Mouse (Mus musculus): ENCODE results near the gene Zfp868. TPM values are rescaled to one million over a fixed set of nuclear protein-coding genes. Genes with fewer than 3 reads are reported as not detected.
"Not testable (repeated sequence)": the region's sequence is repeated elsewhere in the genome, so short reads cannot be mapped to it uniquely, and the experiment has no call there.

Gene Zfp868
- polyA plus RNA-seq, 1 experiment from 2014 or later: 26.2 TPM

- Histone ChIP-seq H3K9me3 (ENCODE audit: control insufficient read depth, low read depth, low read length) (no peaks in the 10 kb centered on the region), H3K4me2 (replicated peaks; ENCODE audit: low read depth, low read length) (peak overlapping the region; percentile 79), H3K4me1 (ENCODE audit: control insufficient read depth, insufficient read depth, low read length) (no peaks in the 10 kb centered on the region), H3K36me3 (ENCODE audit: control insufficient read depth, insufficient read depth, low read length) (no peaks in the 10 kb centered on the region), H3K4me3 (ENCODE audit: low read depth, low read length) (peak overlapping the region; percentile 42), H3K27ac (ENCODE audit: low read length) (no peak overlapping the region), H3K27me3 (ENCODE audit: control insufficient read depth, insufficient read depth, low read length) (no peaks in the 10 kb centered on the region), H3K9ac (replicated peaks; ENCODE audit: low read depth, low read length) (peak overlapping the region; percentile 50)
- ATAC-seq (ENCODE audit: insufficient number of reproducible peaks, insufficient read depth, low FRiP score, low read depth): 0 out of 2 replicates have a peak, but pooled peaks have one; percentile 56
- under 1% methylated on average over 54 of the region's 54 CpGs for WGBS
Observed at GRCm38 (mm10) chr8:69584611-69585202, 40.6 kb downstream of the Zfp868 start.

- Histone ChIP-seq H3K4me2 (replicated peaks; ENCODE audit: low read depth, low read length) (peak overlapping the region; percentile 79), H3K9ac (replicated peaks; ENCODE audit: low read depth, low read length) (peak overlapping the region; percentile 50), H3K4me3 (ENCODE audit: low read depth, low read length) (peak overlapping the region; percentile 42)
- not testable (repeated sequence) for H3K9me3 ChIP-seq (ENCODE audit: control insufficient read depth, low read depth, low read length); H3K4me1 ChIP-seq (ENCODE audit: control insufficient read depth, insufficient read depth, low read length); H3K27ac ChIP-seq (ENCODE audit: low read length); H3K36me3 ChIP-seq (ENCODE audit: control insufficient read depth, insufficient read depth, low read length); H3K27me3 ChIP-seq (ENCODE audit: control insufficient read depth, insufficient read depth, low read length); ATAC-seq (ENCODE audit: insufficient number of reproducible peaks, insufficient read depth, low FRiP score, low read depth)
- WGBS: 16% methylated on average over 7 of the region's 7 CpGs
Observed at GRCm38 (mm10) chr8:69584201-69584600, 41.1 kb downstream of the Zfp868 start.

Other genes with a start within 250 kb of the Zfp868 start
- gene Gm9495, start 172.0 kb downstream of the Zfp868 start, polyA plus RNA-seq (2014; fragmentation: Nextera tagmentation; extraction: Ambion mirVana): not detected in 2 replicates
- gene Gm7697, start 102.6 kb downstream of the Zfp868 start, polyA plus RNA-seq (2014; fragmentation: Nextera tagmentation; extraction: Ambion mirVana): not detected in 2 replicates
- 2.3 and 3.0 TPM in 2 replicates for gene Zfp964, start 28.9 kb upstream of the Zfp868 start, polyA plus RNA-seq (2014; fragmentation: Nextera tagmentation; extraction: Ambion mirVana)
- gene Zfp869, start 85.2 kb upstream of the Zfp868 start, polyA plus RNA-seq (2014; fragmentation: Nextera tagmentation; extraction: Ambion mirVana): 30.4 and 30.9 TPM in 2 replicates
- 6.1 and 6.3 TPM in 2 replicates for gene Zfp963, start 124.4 kb upstream of the Zfp868 start, polyA plus RNA-seq (2014; fragmentation: Nextera tagmentation; extraction: Ambion mirVana)
- gene Gm20422, start 149.3 kb upstream of the Zfp868 start, polyA plus RNA-seq (2014; fragmentation: Nextera tagmentation; extraction: Ambion mirVana): 0.90 TPM in 1 of 2 replicates, not detected in the other
- 45.7 and 45.9 TPM in 2 replicates for gene Atp13a1, start 165.6 kb upstream of the Zfp868 start, polyA plus RNA-seq (2014; fragmentation: Nextera tagmentation; extraction: Ambion mirVana)
- 35.3 and 35.4 TPM in 2 replicates for gene Zfp866, start 165.6 kb upstream of the Zfp868 start, polyA plus RNA-seq (2014; fragmentation: Nextera tagmentation; extraction: Ambion mirVana)
- 7.1 and 11.9 TPM in 2 replicates for gene Gmip, start 183.1 kb upstream of the Zfp868 start, polyA plus RNA-seq (2014; fragmentation: Nextera tagmentation; extraction: Ambion mirVana)
- gene Lpar2, start 196.9 kb upstream of the Zfp868 start, polyA plus RNA-seq (2014; fragmentation: Nextera tagmentation; extraction: Ambion mirVana): 1.2 and 1.6 TPM in 2 replicates
- 5.9 and 8.8 TPM in 2 replicates for gene Pbx4, start 206.9 kb upstream of the Zfp868 start, polyA plus RNA-seq (2014; fragmentation: Nextera tagmentation; extraction: Ambion mirVana)